Mouse (Mus musculus) stomach, embryonic 14.5 days (tissue): ENCODE measurements around the gene Gpx2. TPM values are rescaled to one million over a fixed set of nuclear protein-coding genes. Genes with fewer than 3 reads are reported as not detected.

Source experiments
- ATAC-seq: fragments of 200-750 bp; cut with Nextera tagmentation; 2 replicates; pipeline ENCODE4 v1.8.0; 2017; ENCODE audit warnings: low read depth, moderate TSS enrichment; ENCODE audit not compliant: insufficient number of reproducible peaks, insufficient read depth, low FRiP score
- H3K27ac ChIP-seq: fragments of 300-500 bp; sonication (generic); 2 replicates; pipeline ENCODE4 v1.5.1; 2014; ENCODE audit warnings: mild to moderate bottlenecking, low read length, moderate library complexity, mixed read lengths
- H3K27me3 ChIP-seq: fragments of 300-500 bp; sonication (generic); 2 replicates; pipeline ENCODE4 v1.6.1; 2014; ENCODE audit warnings: low read length, control low read depth, mixed read lengths; ENCODE audit not compliant: control insufficient read depth, insufficient read depth
- H3K36me3 ChIP-seq: fragments of 300-500 bp; sonication (generic); 2 replicates; pipeline ENCODE4 v1.6.1; 2014; ENCODE audit warnings: mild to moderate bottlenecking, control low read depth, low read length, moderate library complexity, mixed read lengths; ENCODE audit not compliant: control insufficient read depth, insufficient read depth
- H3K4me1 ChIP-seq: fragments of 300-500 bp; sonication (generic); 2 replicates; pipeline ENCODE4 v1.6.1; 2014; ENCODE audit warnings: low read length, control low read depth, mixed read lengths; ENCODE audit not compliant: control insufficient read depth, insufficient read depth
- H3K4me2 ChIP-seq: fragments of 300-500 bp; sonication (generic); replicated peaks from 2 replicates; pipeline ENCODE4 v1.6.1; 2014; ENCODE audit warnings: low read depth, low read length, control low read depth
- H3K4me3 ChIP-seq: fragments of 300-500 bp; sonication (generic); 2 replicates; pipeline ENCODE4 v1.5.1; 2014; ENCODE audit warnings: low read depth, low read length, control low read depth
- H3K9ac ChIP-seq: fragments of 300-500 bp; sonication (generic); replicated peaks from 2 replicates; pipeline ENCODE4 v1.6.1; 2014; ENCODE audit warnings: low read depth, mild to moderate bottlenecking, control low read depth, low read length, moderate library complexity, mixed read lengths
- H3K9me3 ChIP-seq: fragments of 300-500 bp; sonication (generic); 2 replicates; pipeline ENCODE4 v1.6.1; 2016; ENCODE audit warnings: low read depth, low read length, control low read depth; ENCODE audit not compliant: control insufficient read depth
- WGBS: fragments of 180-500 bp; shearing (Covaris S2); extraction: QIAGEN DNeasy Blood & Tissue Kit; methylation state at CpG from one replicate; pipeline ENCODE4 v1.1.7; 2014; 5-methylcytosine and 5-hydroxymethylcytosine counted together
- polyA plus RNA-seq: library from polyadenylated mRNA; unstranded; fragments of >200 nt; fragmentation: Nextera tagmentation; extraction: Ambion mirVana; gene quantifications from 2 replicates; pipeline ENCODE4 v1.2.1, GENCODE M21; 2014

Gene Gpx2
- polyA plus RNA-seq, 1 experiment from 2014 or later: 109 TPM

- Histone ChIP-seq H3K4me2 (no peak overlapping the region), H3K4me3 (no peak overlapping the region), H3K27ac (no peak overlapping the region), H3K9ac (no peak overlapping the region), H3K9me3 (no peaks in the 10 kb centered on the region), H3K27me3 (no peaks in the 10 kb centered on the region), H3K36me3 (no peaks in the 10 kb centered on the region), H3K4me1 (no peaks in the 10 kb centered on the region; the same call in 1 of the 2 replicates)
- no peak for ATAC-seq
- 92% methylated on average over 2 of the region's 2 CpGs for WGBS
These were observed 18.8 kb upstream of the Gpx2 start for GRCm38 (mm10) chr12:76814120-76814519.

- H3K36me3 ChIP-seq: no peaks in the 10 kb centered on the region
- ATAC-seq: no peak
- H3K4me2 ChIP-seq: no peak overlapping the region
- no peaks in the 10 kb centered on the region for H3K9me3 ChIP-seq
- H3K4me1 ChIP-seq: no peaks in the 10 kb centered on the region
- no peak overlapping the region for H3K4me3 ChIP-seq
- no peaks in the 10 kb centered on the region for H3K27me3 ChIP-seq
- no peak overlapping the region for H3K9ac ChIP-seq
- WGBS: 44% methylated on average over 10 of the region's 10 CpGs
- no peak overlapping the region for H3K27ac ChIP-seq
These were observed 18.2 kb upstream of the Gpx2 start for GRCm38 (mm10) chr12:76813543-76813942.

GRCm38 (mm10) chr12:76811006-76811405 is 15.7 kb upstream of the Gpx2 start:
- ATAC-seq: no peak
- Histone ChIP-seq H3K27me3 (no peaks in the 10 kb centered on the region), H3K36me3 (no peaks in the 10 kb centered on the region), H3K9me3 (no peaks in the 10 kb centered on the region), H3K27ac (no peak overlapping the region), H3K4me1 (no peaks in the 10 kb centered on the region), H3K4me2 (no peak overlapping the region), H3K4me3 (no peak overlapping the region), H3K9ac (no peak overlapping the region)
- 83% methylated on average over 4 of the region's 4 CpGs for WGBS

GRCm38 (mm10) chr12:76810491-76810890 is 15.1 kb upstream of the Gpx2 start:
- WGBS: 94% methylated on average over 5 of the region's 5 CpGs
- Histone ChIP-seq H3K27me3 (no peaks in the 10 kb centered on the region), H3K9ac (no peak overlapping the region), H3K4me2 (no peak overlapping the region), H3K36me3 (no peaks in the 10 kb centered on the region), H3K4me3 (no peak overlapping the region), H3K27ac (no peak overlapping the region), H3K4me1 (no peaks in the 10 kb centered on the region), H3K9me3 (no peaks in the 10 kb centered on the region)
- no peak for ATAC-seq

DNA sequence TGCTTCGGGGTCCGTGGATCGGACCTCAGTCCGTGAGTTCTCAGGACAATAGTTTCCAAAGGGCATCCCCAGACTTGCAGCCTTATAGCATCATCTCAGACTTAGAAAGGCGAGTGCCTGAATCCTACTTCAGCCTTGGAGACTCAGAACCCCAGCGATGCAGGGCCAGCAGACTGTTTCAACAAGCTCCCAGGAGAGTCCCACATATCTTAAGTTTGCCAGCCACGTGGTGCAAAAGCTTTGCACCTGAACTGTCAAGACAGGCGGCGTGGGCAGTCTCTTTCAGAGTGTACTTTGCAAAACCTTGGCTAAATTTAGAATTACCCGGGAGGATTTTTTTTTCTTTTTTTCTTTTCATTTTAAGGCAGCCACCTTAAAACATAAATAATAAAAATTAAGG is 12.4 kb upstream of the Gpx2 start:
- Histone ChIP-seq H3K4me3 (no peak overlapping the region), H3K27ac (no peak overlapping the region), H3K9ac (no peak overlapping the region), H3K27me3 (no peaks in the 10 kb centered on the region), H3K4me1 (no peaks in the 10 kb centered on the region), H3K4me2 (no peak overlapping the region), H3K36me3 (no peaks in the 10 kb centered on the region), H3K9me3 (no peaks in the 10 kb centered on the region)
- ATAC-seq: no peak
- WGBS: 78% methylated on average over 10 of the region's 10 CpGs

GRCm38 (mm10) chr12:76805056-76805811 is 9.9 kb upstream of the Gpx2 start:
- no peak for ATAC-seq
- WGBS: 89% methylated on average over 10 of the region's 10 CpGs
- Histone ChIP-seq H3K36me3 (no peaks in the 10 kb centered on the region), H3K4me1 (no peaks in the 10 kb centered on the region), H3K4me2 (no peak overlapping the region), H3K9ac (no peak overlapping the region), H3K9me3 (no peaks in the 10 kb centered on the region), H3K27me3 (no peaks in the 10 kb centered on the region), H3K4me3 (no peak overlapping the region), H3K27ac (no peak overlapping the region)

GRCm38 (mm10) chr12:76803700-76804252 is 8.4 kb upstream of the Gpx2 start:
- no peaks in the 10 kb centered on the region for H3K27me3 ChIP-seq
- H3K9ac ChIP-seq: no peak overlapping the region
- ATAC-seq: peak; percentile 44; the same call in 1 of the 2 replicates
- H3K27ac ChIP-seq: no peak overlapping the region
- H3K4me2 ChIP-seq: no peak overlapping the region
- no peaks in the 10 kb centered on the region for H3K36me3 ChIP-seq
- 53% methylated on average over 7 of the region's 7 CpGs for WGBS
- H3K4me1 ChIP-seq: no peaks in the 10 kb centered on the region
- no peaks in the 10 kb centered on the region for H3K9me3 ChIP-seq
- no peak overlapping the region for H3K4me3 ChIP-seq

DNA sequence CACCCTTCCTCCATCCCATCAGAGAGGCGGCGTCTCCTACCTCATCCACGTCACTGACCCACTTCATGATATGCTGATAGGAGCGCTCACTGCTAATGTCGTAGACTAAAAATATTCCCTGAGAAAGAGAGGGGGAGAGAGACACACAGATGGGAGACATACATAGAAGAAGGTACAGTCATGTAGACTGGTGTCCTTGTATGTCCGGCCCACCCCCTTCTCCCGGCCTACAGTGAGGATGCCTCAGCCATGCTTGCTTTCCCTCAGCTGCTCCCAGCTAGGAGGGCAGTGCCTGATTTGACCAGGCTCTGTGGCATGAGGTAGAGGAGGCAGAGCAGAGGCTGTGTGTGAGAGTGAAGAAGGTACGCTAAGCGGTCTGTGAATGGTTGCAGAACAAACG is 7.7 kb upstream of the Gpx2 start:
- ATAC-seq: no peak
- Histone ChIP-seq H3K27ac (no peak overlapping the region), H3K27me3 (no peaks in the 10 kb centered on the region), H3K9me3 (no peaks in the 10 kb centered on the region), H3K9ac (no peak overlapping the region), H3K4me1 (no peaks in the 10 kb centered on the region), H3K36me3 (no peaks in the 10 kb centered on the region), H3K4me2 (no peak overlapping the region), H3K4me3 (no peak overlapping the region)
- 91% methylated on average over 10 of the region's 10 CpGs for WGBS
